ENCODE assay signal across 19 mouse cellular contexts in genomic region chr6:6280812-6281568, GRCm38 (mm10).
A peak's percentile ranks its signal among the peaks of the same experiment; 100 is the strongest.
DNase-seq lines count a peak whose midpoint lies in the region; ATAC-seq and TF ChIP-seq lines count a peak whose summit lies in the region.
"Had no signal": no experiment of that assay in that cellular context is flagged by ENCODE, and none has a peak within 500 bp of the region (broad histone marks: within the 10 kb centered on the region; RNA-seq: fewer than 3 reads in every experiment).

No protein-coding gene starts in this region.

- H3K27me3 ChIP-seq in heart, embryonic 12.5 days (replicated peaks): no peaks in the 10 kb centered on the region
- no peaks in the 10 kb centered on the region for H3K27me3 ChIP-seq in testis, adult 2 months (ENCODE audit: control insufficient read depth, insufficient read depth, low read length)
- H3K27me3 ChIP-seq: heart, embryonic 15.5 days; Patski had no signal

- H3K4me2 ChIP-seq in heart, embryonic 12.5 days: no peak overlapping the region
- H3K4me2 ChIP-seq: heart, embryonic 15.5 days had no signal

- H3K9me3 ChIP-seq in heart, embryonic 12.5 days (replicated peaks): peaks cover 12% of the 10 kb centered on the region; the same call in 1 of the 2 replicates
- H3K9me3 ChIP-seq: heart, embryonic 15.5 days had no signal

- H3K27ac ChIP-seq in heart, embryonic 12.5 days (ENCODE audit: poor library complexity, severe bottlenecking): no peak overlapping the region
- no peak overlapping the region for H3K27ac ChIP-seq in testis, adult 2 months (ENCODE audit: control insufficient read depth, insufficient read depth, low read depth, low read length)
- H3K27ac ChIP-seq in macrophage: peak overlapping the region; percentile 86
- H3K27ac ChIP-seq: heart, embryonic 15.5 days; midbrain, embryonic 10.5 days had no signal

- TF ChIP-seq CTCF in testis, adult 2 months (IDR thresholded peaks at IDR 0.05; ENCODE audit: control insufficient read depth, insufficient read depth, insufficient replicate concordance, low read depth, low read length): no peak

- no peak overlapping the region for H3K4me3 ChIP-seq in heart, embryonic 12.5 days
- H3K4me3 ChIP-seq in testis, adult 2 months (ENCODE audit: control insufficient read depth, low read depth, low read length): peak overlapping the region; percentile 42
- no peak overlapping the region for H3K4me3 ChIP-seq in macrophage (ENCODE audit: inconsistent target)
- H3K4me3 ChIP-seq: heart, embryonic 15.5 days; midbrain, embryonic 10.5 days had no signal

- TF ChIP-seq POLR2A in testis, adult 2 months (IDR thresholded peaks at IDR 0.05; ENCODE audit: control insufficient read depth, low read depth, low read length): no peak

- no peaks in the 10 kb centered on the region for H3K79me2 ChIP-seq in macrophage (ENCODE audit: inconsistent target)

- DNase-seq in heart, adult 11 months: peak; percentile 96
- DNase-seq in testis, postnatal 14 days (ENCODE audit: low spot score): no peak
- no peak for DNase-seq in frontal cortex, postnatal 10 days (ENCODE audit: low spot score in 2 of 2)
- no peak for DNase-seq in kidney, adult 18-20 months
- DNase-seq: cerebellum, adult 18-20 months; cerebellum, postnatal 36 days; gastrocnemius, postnatal 36 days; kidney, adult 8-10 months; kidney, postnatal 36 days; thymus, postnatal 4 days had no signal

- no peak for ATAC-seq in heart, embryonic 12.5 days (ENCODE audit: insufficient number of reproducible peaks, low FRiP score)
- ATAC-seq: activated CD4-positive, CD25-positive, alpha-beta regulatory T cell, adult 4 months; forebrain, embryonic 16.5 days; lung, postnatal 0 days; Patski had no signal

- no peak overlapping the region for H3K9ac ChIP-seq in heart, embryonic 12.5 days
- H3K9ac ChIP-seq: heart, embryonic 15.5 days had no signal

- no peaks in the 10 kb centered on the region for H3K36me3 ChIP-seq in heart, embryonic 12.5 days
- H3K36me3 ChIP-seq in testis, adult 2 months (ENCODE audit: control insufficient read depth, insufficient read depth, low read length): no peaks in the 10 kb centered on the region
- no peaks in the 10 kb centered on the region for H3K36me3 ChIP-seq in macrophage (ENCODE audit: inconsistent target)
- H3K36me3 ChIP-seq: heart, embryonic 15.5 days; midbrain, embryonic 10.5 days had no signal

- WGBS in heart, embryonic 12.5 days: 78% methylated on average over 17 of the region's 17 CpGs
- WGBS in macrophage (ENCODE audit: missing documents): 10% methylated on average over 17 of the region's 17 CpGs

- H3K4me1 ChIP-seq in heart, embryonic 12.5 days (replicated peaks): no peaks in the 10 kb centered on the region
- peaks cover 8% of the 10 kb centered on the region for H3K4me1 ChIP-seq in testis, adult 2 months (ENCODE audit: control insufficient read depth, insufficient read depth, low read length)
- H3K4me1 ChIP-seq: heart, embryonic 15.5 days; midbrain, embryonic 10.5 days had no signal
